ENCODE assay signal across 11 mouse cellular contexts in the genomic region with DNA sequence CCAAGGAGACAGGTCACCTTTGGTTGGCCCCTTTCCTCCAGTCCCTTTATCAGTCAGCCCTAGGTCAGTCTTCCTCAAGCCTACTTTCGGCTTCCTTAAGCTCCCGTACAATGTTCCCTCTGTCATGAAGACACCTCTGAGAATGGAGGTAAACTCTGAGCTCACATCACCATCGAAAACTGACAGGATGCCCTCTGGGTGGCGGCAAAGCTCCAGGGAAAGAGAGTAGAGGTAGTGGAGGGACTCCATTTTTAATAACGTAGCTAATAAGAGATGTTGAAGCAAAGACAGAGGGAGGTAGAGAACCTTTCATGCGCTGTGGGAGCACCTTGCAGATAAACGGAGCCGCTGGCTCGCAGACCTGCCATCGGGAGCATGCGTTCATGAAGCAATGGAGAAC. TPM values are rescaled to one million over a fixed set of nuclear protein-coding genes. Genes with fewer than 3 reads are reported as not detected.
A peak's percentile ranks its signal among the peaks of the same experiment; 100 is the strongest.
DNase-seq lines count a peak whose midpoint lies in the region; ATAC-seq lines count a peak whose summit lies in the region.
"Had no signal": no experiment of that assay in that cellular context is flagged by ENCODE, and none has a peak within 500 bp of the region (broad histone marks: within the 10 kb centered on the region; RNA-seq: fewer than 3 reads in every experiment).

No protein-coding gene starts in this region.

- peak overlapping the region; percentile 36 for H3K4me3 ChIP-seq in heart, embryonic 11.5 days (ENCODE audit: low read depth, low read length)
- peak overlapping the region; percentile 45 for H3K4me3 ChIP-seq in lung, embryonic 16.5 days (ENCODE audit: low read length)
- H3K4me3 ChIP-seq in intestine, embryonic 16.5 days (ENCODE audit: low read length): peak overlapping the region; percentile 16
- peak overlapping the region; percentile 26; the same call in 1 of the 2 replicates for H3K4me3 ChIP-seq in stomach, embryonic 16.5 days (replicated peaks; ENCODE audit: low read length)

- H3K27ac ChIP-seq in heart, embryonic 11.5 days (ENCODE audit: low read depth, low read length): no peak overlapping the region
- H3K27ac ChIP-seq in lung, embryonic 16.5 days (ENCODE audit: low read length): no peak overlapping the region
- no peak overlapping the region for H3K27ac ChIP-seq in intestine, embryonic 16.5 days (ENCODE audit: low read length)
- H3K27ac ChIP-seq in stomach, embryonic 16.5 days (ENCODE audit: low read length): no peak overlapping the region

- H3K4me2 ChIP-seq in heart, embryonic 11.5 days: peak overlapping the region; percentile 54
- peak overlapping the region; percentile 49 for H3K4me2 ChIP-seq in lung, embryonic 16.5 days (ENCODE audit: low read depth, low read length)
- H3K4me2 ChIP-seq in intestine, embryonic 16.5 days (ENCODE audit: low read depth, low read length): peak overlapping the region; percentile 20; the same call in 1 of the 2 replicates
- H3K4me2 ChIP-seq in stomach, embryonic 16.5 days (ENCODE audit: low read depth, low read length): no peak overlapping the region

- 58% methylated on average over 11 of the region's 11 CpGs for WGBS in heart, embryonic 11.5 days (ENCODE audit: insufficient replicate concordance)
- WGBS in lung, embryonic 16.5 days: 67% methylated on average over 11 of the region's 11 CpGs
- WGBS in intestine, embryonic 16.5 days: 75% methylated on average over 11 of the region's 11 CpGs
- 74% methylated on average over 11 of the region's 11 CpGs for WGBS in stomach, embryonic 16.5 days

- peaks cover 6% of the 10 kb centered on the region; the same call in 1 of the 2 replicates for H3K4me1 ChIP-seq in heart, embryonic 11.5 days (ENCODE audit: control insufficient read depth, insufficient read depth, low read length)
- peaks cover 2% of the 10 kb centered on the region; the same call in 1 of the 2 replicates for H3K4me1 ChIP-seq in lung, embryonic 16.5 days (replicated peaks; ENCODE audit: control insufficient read depth, insufficient read depth, low read length)
- H3K4me1 ChIP-seq in intestine, embryonic 16.5 days (ENCODE audit: control insufficient read depth, insufficient read depth, low read length): no peaks in the 10 kb centered on the region
- H3K4me1 ChIP-seq in stomach, embryonic 16.5 days (ENCODE audit: control insufficient read depth, insufficient read depth, low read length): no peaks in the 10 kb centered on the region

- no peaks in the 10 kb centered on the region for H3K36me3 ChIP-seq in heart, embryonic 11.5 days (ENCODE audit: control insufficient read depth, insufficient read depth, low read length)
- no peaks in the 10 kb centered on the region for H3K36me3 ChIP-seq in lung, embryonic 16.5 days (ENCODE audit: control insufficient read depth, insufficient read depth, low read length)
- H3K36me3 ChIP-seq in intestine, embryonic 16.5 days (ENCODE audit: control insufficient read depth, insufficient read depth, low read length): no peaks in the 10 kb centered on the region
- no peaks in the 10 kb centered on the region for H3K36me3 ChIP-seq in stomach, embryonic 16.5 days (ENCODE audit: control insufficient read depth, insufficient read depth, low read length)

- DNase-seq in heart, postnatal 4 days: no peak
- no peak for DNase-seq in lung, postnatal 36 days
- DNase-seq in embryo, embryonic 9.5 days (ENCODE audit: extremely low spot score): no peak
- DNase-seq in layer of hippocampus, adult 9-10 months (ENCODE audit: low spot score): no peak

- H3K9me3 ChIP-seq in heart, embryonic 11.5 days (replicated peaks; ENCODE audit: control insufficient read depth, low read length): no peaks in the 10 kb centered on the region
- H3K9me3 ChIP-seq in lung, embryonic 16.5 days (ENCODE audit: control insufficient read depth, low read length): no peaks in the 10 kb centered on the region
- no peaks in the 10 kb centered on the region for H3K9me3 ChIP-seq in intestine, embryonic 16.5 days (ENCODE audit: control insufficient read depth, low read length)
- H3K9me3 ChIP-seq in stomach, embryonic 16.5 days (replicated peaks; ENCODE audit: control insufficient read depth, low read length): no peaks in the 10 kb centered on the region

- peak overlapping the region; percentile 70; the same call in 1 of the 2 replicates for H3K9ac ChIP-seq in heart, embryonic 11.5 days (ENCODE audit: low read depth, low read length)
- peak overlapping the region; percentile 42; the same call in 1 of the 2 replicates for H3K9ac ChIP-seq in lung, embryonic 16.5 days (ENCODE audit: low read length)
- peak overlapping the region; percentile 32; the same call in 1 of the 2 replicates for H3K9ac ChIP-seq in intestine, embryonic 16.5 days (ENCODE audit: low read depth, low read length)
- no peak overlapping the region for H3K9ac ChIP-seq in stomach, embryonic 16.5 days (ENCODE audit: low read length)

- ATAC-seq in heart, embryonic 11.5 days (replicated peaks; ENCODE audit: insufficient number of reproducible peaks, low FRiP score, low TSS enrichment): no peak
- ATAC-seq in lung, embryonic 16.5 days (ENCODE audit: low read depth): no peak
- ATAC-seq in intestine, embryonic 16.5 days: no peak
- no peak for ATAC-seq in stomach, embryonic 16.5 days (ENCODE audit: insufficient read depth, low FRiP score)
- ATAC-seq: CD4-positive, CD25-positive, alpha-beta regulatory T cell, adult 4 months; hindbrain, embryonic 16.5 days had no signal

- H3K27me3 ChIP-seq in heart, embryonic 11.5 days (ENCODE audit: control insufficient read depth, insufficient read depth, low read length): no peaks in the 10 kb centered on the region
- H3K27me3 ChIP-seq in lung, embryonic 16.5 days (ENCODE audit: control insufficient read depth, insufficient read depth, low read depth, low read length): no peaks in the 10 kb centered on the region
- no peaks in the 10 kb centered on the region for H3K27me3 ChIP-seq in intestine, embryonic 16.5 days (replicated peaks; ENCODE audit: control insufficient read depth, insufficient read depth, low read length)
- no peaks in the 10 kb centered on the region for H3K27me3 ChIP-seq in stomach, embryonic 16.5 days (ENCODE audit: control insufficient read depth, insufficient read depth, low read length)

RNA-seq across cellular contexts. Expression of a gene that starts 6.9 kb away (rescaled TPM):
- 73.2 and 76.2 TPM in 2 replicates for polyA plus RNA-seq in heart, embryonic 11.5 days (2014; fragmentation: Nextera tagmentation; extraction: Ambion mirVana)
- 10 to 100 TPM; 55.6 to 56.5 TPM for total RNA-seq in heart, postnatal 4 days (2021)
- polyA plus RNA-seq in lung, embryonic 16.5 days (2015; fragmentation: Nextera tagmentation; extraction: Ambion mirVana): 108 and 126 TPM in 2 replicates
- polyA plus RNA-seq in intestine, embryonic 16.5 days (2015; fragmentation: Nextera tagmentation; extraction: Ambion mirVana): 38.3 and 40.5 TPM in 2 replicates
- 39.5 and 40.6 TPM in 2 replicates for polyA plus RNA-seq in stomach, embryonic 16.5 days (2015; fragmentation: Nextera tagmentation; extraction: Ambion mirVana)

RNA-seq across cellular contexts. Expression of a gene that starts 15.7 kb away (rescaled TPM):
- 0.14 TPM in 1 of 2 replicates, not detected in the other for polyA plus RNA-seq in heart, embryonic 11.5 days (2014; fragmentation: Nextera tagmentation; extraction: Ambion mirVana)
- under 1 TPM; 0.41 to 0.52 TPM for total RNA-seq in heart, postnatal 4 days (2021)
- 2.0 and 4.4 TPM in 2 replicates for polyA plus RNA-seq in lung, embryonic 16.5 days (2015; fragmentation: Nextera tagmentation; extraction: Ambion mirVana)
- polyA plus RNA-seq in intestine, embryonic 16.5 days (2015; fragmentation: Nextera tagmentation; extraction: Ambion mirVana): 0.53 and 0.54 TPM in 2 replicates
- 0.62 and 0.96 TPM in 2 replicates for polyA plus RNA-seq in stomach, embryonic 16.5 days (2015; fragmentation: Nextera tagmentation; extraction: Ambion mirVana)
- polyA plus RNA-seq: hindbrain, embryonic 16.5 days; limb, embryonic 11.5 days had no signal

RNA-seq across cellular contexts. Expression of a gene that starts 27.9 kb away (rescaled TPM):
- 0.07 and 0.38 TPM in 2 replicates for polyA plus RNA-seq in heart, embryonic 11.5 days (2014; fragmentation: Nextera tagmentation; extraction: Ambion mirVana)
- total RNA-seq in heart, postnatal 4 days (2021): 1 to 10 TPM; 2.5 to 3.5 TPM
- 0.03 and 0.06 TPM in 2 replicates for polyA plus RNA-seq in lung, embryonic 16.5 days (2015; fragmentation: Nextera tagmentation; extraction: Ambion mirVana)
- polyA plus RNA-seq in intestine, embryonic 16.5 days (2015; fragmentation: Nextera tagmentation; extraction: Ambion mirVana): 0.02 TPM in 1 of 2 replicates, not detected in the other
- polyA plus RNA-seq in stomach, embryonic 16.5 days (2015; fragmentation: Nextera tagmentation; extraction: Ambion mirVana): 0.04 and 0.30 TPM in 2 replicates
- polyA plus RNA-seq: hindbrain, embryonic 16.5 days had no signal
